Mouse (Mus musculus) spleen, adult 2 months (tissue): ENCODE measurements around the gene Myom3.

Experiments
- CTCF ChIP-seq: fragments of 200-500 bp; IDR thresholded peaks from 2 replicates; pipeline ENCODE4 v1.5.1; 2011; ENCODE audit warnings: mild to moderate bottlenecking, inconsistent platforms; ENCODE audit not compliant: insufficient read depth, insufficient read length, insufficient replicate concordance; ENCODE audit errors: extremely low read depth
- POLR2A ChIP-seq: fragments of 200-500 bp; IDR thresholded peaks from 2 replicates; pipeline ENCODE4 v1.6.1; 2011; ENCODE audit warnings: low read depth, low read length, inconsistent platforms

GRCm38 (mm10) chr4:135768572-135769526 is 9.3 kb downstream of the Myom3 start:
- TF ChIP-seq CTCF (peak; percentile 39; the same call in 1 of the 2 replicates), POLR2A (no peak)
